Mouse (Mus musculus): ENCODE results near the gene Olfr341.

DNA sequence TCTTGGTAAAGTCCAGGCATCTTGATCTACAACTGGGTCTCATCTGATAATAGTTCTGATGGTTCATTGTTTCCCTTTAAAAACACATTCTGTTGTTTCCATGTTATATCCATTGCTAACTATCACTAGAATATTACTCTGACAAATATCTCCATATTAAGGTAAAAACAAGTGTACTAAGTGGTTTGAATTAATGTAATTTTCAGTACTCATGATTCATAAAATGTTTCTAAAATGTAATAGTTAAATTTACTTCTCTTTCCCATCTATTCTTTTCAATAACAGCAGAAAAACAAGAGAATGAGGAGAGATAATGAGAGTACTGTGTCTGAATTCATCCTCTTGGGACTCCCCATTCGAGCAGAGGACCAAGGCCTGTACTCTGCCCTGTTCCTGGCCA is 30.0 kb downstream of the Olfr341 start, which contains the start of gene Olfr340:
- TF ChIP-seq CTCF (IDR thresholded peaks at IDR 0.05 in 2 of 3, conservative IDR thresholded peaks at IDR 0.05 in 1 of 3; ENCODE audit: control insufficient read depth in 1 of 3, insufficient read depth in 1 of 3, low read depth in 2 of 3, low read length in 3 of 3, poor library complexity in 1 of 3, severe bottlenecking in 1 of 3) (no peak), HCFC1 (IDR thresholded peaks at IDR 0.05; ENCODE audit: low read depth, low read length) (no peak), POLR2A (IDR thresholded peaks at IDR 0.05; ENCODE audit: control insufficient read depth in 1 of 2, insufficient read depth in 1 of 2, low read depth in 1 of 2, low read length in 2 of 2, poor library complexity in 1 of 2) (no peak), NRF1 (IDR thresholded peaks at IDR 0.05; ENCODE audit: insufficient read depth, low read depth, low read length, poor library complexity, severe bottlenecking) (no peak), GATA1 (IDR thresholded peaks at IDR 0.05; ENCODE audit: low read depth, low read length) (no peak), BHLHE40 (IDR thresholded peaks at IDR 0.05; ENCODE audit: borderline replicate concordance, low read depth, low read length) (no peak), E2F4 (IDR thresholded peaks at IDR 0.05; ENCODE audit: borderline replicate concordance, low read depth, low read length) (no peak), MAX (IDR thresholded peaks at IDR 0.05; ENCODE audit: low read length) (no peak), TAL1 (IDR thresholded peaks at IDR 0.05; ENCODE audit: low read length) (no peak)
